Mouse (Mus musculus): Measurements from ENCODE around the gene Inpp4b.
A peak's percentile ranks its signal among the peaks of the same experiment; 100 is the strongest.

Gene Inpp4b

DNA sequence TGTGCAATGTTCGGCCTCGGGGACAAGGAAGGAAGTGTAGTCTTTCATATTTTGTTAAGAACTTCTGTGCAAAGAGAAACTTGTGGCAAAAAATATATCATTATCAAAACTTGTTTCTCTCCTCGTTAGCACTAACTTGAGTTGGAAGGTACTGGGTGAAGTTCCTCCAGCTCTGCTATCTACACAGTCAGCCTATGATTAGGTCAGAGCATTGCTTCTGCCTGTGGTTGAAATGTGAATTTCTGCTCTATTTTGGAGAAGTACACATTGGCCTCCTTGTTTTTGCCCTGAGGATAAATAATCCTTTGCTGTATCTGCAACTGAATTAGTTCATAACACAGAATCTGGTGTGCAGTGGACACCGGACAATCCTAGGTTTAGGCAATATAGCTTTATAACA, 431.7 kb downstream of the Inpp4b start:
- DNase-seq (ENCODE audit: extremely low read depth, low read depth) = peak; percentile 76

DNA sequence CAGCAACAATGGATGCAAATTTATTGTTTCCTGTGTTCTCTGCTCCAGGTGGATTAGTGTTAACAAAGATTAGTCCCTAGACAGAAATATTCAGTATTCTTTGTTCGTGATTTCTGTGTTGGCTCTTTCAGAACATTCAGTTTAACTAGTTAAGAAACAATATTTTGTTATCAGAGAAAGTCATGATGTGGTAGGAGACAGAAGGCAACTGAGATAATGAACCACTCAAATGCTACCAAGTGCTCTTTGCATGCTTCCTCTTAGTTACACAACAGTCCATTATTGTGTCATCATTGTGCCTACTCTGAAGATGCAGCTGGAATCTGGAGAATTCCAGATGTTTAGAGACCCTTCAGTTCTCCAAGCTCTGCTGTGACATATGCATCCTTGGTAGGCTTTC, 432.1 kb downstream of the Inpp4b start:
- peak; percentile 95 for DNase-seq (ENCODE audit: extremely low read depth, low read depth)

DNA sequence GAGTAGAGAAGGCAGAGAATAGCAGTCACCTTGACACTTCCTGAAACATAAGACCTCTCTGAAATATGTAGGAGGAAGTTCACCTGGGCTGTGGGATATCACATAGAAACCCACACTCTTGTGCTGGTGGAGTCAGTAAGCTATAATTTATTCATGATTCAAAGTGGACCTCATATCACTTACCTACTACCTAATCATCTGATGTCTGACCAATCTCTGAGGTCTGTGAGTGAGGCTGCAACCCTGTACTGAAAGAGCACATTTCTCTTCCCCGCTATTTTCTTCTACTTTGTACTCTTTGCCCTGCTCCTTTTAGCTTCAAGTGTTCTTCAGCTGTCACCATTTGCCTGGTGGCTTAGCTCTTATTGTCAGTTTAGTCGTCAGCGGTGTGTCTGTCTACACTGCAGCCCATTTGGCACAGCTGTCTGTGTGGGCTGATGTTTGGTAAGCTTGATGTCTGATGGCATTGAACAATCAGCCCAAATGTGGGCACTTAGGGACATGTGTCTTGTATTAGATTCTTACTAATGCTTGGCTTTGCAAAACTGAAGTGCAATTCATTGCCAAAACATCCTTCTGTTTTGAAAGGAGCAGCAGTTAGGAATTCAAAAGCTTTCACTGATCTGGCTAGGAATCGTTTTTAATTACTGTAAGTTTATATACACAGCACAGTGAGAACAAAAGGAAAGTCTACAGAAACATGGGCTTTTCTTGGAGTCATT, 434.3 kb downstream of the Inpp4b start:
- DNase-seq (ENCODE audit: extremely low read depth, low read depth) = no peak

DNA sequence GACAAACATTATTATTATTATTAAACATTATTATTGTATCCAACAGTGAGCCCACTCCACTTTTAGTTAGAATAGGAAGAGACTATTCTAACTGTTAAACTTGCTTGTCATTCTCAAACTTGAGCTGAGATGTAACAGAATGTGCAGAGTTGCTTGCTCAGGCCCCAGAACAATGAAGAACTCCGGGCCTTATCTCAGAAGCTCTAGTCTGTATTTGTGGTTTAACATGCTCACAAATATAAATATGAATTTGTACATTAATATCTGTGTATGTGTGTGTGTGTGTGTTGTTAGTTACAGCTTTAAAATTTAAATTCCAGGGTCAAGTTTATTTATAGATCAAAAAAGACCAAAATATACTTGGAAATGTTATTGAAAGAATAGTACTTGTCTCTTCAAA, 435.3 kb downstream of the Inpp4b start:
- DNase-seq (ENCODE audit: extremely low read depth, low read depth) = no peak

DNA sequence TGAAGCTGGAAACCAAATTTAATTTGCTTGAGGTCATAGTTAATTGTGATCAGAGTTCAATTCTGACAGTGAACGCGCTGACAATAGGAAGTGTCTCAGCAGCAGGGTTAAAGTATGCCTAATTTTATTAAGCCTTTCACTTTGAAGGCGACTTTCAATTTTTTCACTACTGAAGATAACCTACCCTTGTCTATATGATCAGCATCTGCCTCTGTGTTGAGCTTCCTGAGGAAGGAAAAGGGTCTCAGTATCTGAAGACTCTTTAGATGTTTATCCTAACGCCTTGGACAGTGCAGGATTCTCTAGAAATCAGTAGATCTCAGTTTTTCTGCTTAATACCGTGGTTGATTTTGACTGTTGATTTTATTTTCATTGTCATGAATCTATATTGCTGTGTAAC, 437.1 kb downstream of the Inpp4b start:
- DNase-seq (ENCODE audit: extremely low read depth, low read depth) = no peak

DNA sequence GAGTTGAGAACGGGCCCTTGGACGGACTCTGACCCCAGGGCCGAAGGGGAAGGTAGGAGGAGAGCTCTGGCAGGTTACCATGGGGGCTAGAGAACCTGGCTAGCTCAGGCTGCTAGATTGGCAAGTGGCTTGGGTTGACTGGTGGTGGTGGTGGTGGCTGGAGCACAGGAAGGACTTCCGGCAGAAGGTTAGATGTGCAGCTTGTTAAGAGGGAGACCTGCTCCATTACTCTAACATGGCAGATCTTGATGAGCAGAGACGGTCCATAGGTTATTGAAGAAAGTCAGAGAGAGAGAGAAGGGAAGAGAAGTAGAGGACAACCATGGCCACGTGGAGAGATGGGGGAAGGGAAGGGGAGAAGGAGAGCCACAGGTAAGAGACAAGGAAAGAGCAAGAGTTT, 437.8 kb downstream of the Inpp4b start:
- no peak for DNase-seq (ENCODE audit: extremely low read depth, low read depth)

DNA sequence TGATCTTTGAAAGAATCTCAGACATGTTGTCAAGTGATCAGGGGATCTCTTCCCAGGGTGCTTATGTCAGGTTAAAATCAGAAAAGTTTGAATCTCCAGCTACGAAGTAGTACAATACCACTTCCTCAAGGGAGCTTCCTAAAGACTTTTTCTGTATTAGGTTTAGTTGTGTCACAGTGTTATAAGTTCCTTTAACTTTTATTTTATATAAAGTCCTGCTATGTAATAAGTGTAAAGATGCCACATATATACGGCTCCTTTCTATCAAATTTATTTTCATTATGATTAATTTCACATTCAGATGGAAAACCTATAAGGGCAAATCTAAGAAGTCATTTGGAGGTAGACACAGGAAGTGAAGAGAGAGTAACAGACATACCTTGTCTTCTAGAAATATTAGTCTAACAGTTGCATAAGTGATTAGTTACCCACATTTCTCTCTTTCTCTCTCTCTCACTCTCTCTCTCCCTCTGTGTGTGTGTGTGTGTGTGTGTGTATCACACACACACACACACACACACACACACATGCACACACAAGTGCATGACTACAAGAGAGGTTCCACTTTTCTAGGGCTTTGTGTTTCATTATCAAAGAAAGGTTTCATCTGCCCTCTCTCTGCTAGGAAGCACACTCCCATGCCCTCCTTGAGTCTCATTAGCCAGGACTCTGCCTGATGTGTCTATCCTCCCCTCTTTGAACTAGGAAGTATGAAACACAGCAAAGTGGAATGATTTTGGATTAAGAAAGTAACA, 438.7 kb downstream of the Inpp4b start:
- no peak for DNase-seq (ENCODE audit: extremely low read depth, low read depth)

DNA sequence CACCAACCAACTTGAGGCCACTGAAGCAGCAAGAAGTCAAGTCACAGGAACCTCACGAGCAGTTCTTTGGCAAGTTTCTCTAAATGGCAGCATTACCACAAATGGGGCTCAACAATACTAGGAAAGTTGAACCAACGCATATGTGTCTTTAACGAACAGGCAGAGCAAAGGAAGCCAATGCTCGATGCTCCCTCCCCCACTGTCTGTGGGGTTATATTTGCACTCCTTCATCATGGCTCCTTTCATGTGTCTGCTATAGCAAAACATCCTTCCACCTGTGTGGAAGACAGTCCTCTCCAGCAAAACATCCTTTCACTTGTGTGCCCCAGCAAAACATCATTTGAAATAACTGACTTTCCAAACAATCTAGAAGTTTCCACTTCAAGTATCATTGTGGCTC, 440.4 kb downstream of the Inpp4b start:
- no peak for DNase-seq (ENCODE audit: extremely low read depth, low read depth)

DNA sequence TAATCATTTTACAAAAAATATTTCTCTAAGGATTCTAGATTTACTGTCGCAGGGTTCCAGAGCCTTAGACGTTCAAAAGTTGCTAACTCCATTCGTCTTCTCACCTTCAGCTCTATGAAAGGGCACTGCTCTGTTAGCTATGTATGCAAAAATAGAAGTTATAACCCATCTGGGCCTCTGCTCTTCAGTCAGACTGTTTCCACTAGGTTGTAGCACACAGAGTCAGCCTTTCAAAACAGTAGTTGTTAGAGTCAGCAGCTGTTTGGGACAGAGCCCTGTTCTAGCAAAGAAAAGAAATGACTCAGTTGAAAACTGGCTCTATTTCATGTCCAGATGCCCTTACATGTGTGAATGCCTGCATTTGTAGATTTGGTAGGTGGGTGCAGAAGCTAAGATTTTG, 442.4 kb downstream of the Inpp4b start:
- DNase-seq (ENCODE audit: extremely low read depth, low read depth) = no peak

DNA sequence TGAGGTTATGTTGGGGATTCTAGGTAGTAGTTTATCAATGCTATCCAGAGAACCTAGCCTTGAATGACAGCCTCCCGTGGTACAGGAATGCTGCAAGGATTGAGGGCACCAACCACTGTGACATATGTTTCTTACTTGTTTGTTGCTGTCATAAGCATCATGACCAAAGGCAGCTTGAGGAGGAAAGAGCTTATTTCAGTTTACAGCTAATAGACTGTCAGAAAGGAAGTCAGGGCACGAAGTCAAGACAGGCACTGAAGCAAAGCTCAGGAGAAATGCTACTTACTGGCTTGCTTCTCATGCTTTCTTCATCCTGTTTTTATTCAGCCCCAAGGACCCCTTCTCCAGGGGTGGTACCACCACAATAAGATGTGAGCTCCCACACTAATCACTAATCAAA, 446.1 kb downstream of the Inpp4b start:
- no peak for DNase-seq (ENCODE audit: extremely low read depth, low read depth)

DNA sequence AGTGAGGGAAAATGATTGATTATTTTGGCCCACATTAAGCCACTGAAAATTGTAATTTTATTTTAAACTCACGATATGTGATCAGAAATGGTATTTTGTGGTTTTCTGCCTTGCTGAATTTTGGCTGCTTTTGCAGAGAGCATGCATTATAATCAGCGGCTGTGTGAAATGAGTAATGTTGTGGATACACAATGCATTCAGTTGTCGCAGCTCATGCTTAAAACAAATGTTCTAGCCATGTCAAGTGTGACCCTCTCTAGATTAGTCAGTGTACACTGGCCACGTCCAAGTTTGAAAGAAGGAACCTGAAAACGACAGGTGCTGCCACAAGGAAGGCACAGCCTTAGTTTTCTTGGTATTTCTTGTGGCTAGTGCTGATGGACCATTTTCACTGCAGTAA, 450.3 kb downstream of the Inpp4b start:
- no peak for DNase-seq (ENCODE audit: extremely low read depth, low read depth)

DNA sequence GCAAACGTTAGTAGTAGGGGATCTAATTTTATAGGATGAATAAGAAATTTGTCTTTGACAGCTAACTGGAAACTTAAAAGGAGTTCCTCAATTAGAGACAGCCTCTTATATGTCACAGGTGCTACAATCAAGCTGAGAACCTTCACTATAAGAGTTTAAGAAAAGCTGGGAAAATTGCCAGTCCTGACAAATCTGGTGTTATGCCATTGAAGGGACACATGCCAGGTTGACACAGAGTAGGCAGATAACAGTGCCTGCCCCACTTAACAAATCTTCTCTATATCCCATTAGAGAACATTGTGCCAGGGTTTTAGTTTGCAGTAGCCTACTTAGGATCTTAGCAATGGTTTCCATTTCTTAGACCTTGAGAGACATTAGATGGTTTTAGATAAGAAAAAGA, 456.1 kb downstream of the Inpp4b start:
- DNase-seq (ENCODE audit: extremely low read depth, low read depth) = no peak

DNA sequence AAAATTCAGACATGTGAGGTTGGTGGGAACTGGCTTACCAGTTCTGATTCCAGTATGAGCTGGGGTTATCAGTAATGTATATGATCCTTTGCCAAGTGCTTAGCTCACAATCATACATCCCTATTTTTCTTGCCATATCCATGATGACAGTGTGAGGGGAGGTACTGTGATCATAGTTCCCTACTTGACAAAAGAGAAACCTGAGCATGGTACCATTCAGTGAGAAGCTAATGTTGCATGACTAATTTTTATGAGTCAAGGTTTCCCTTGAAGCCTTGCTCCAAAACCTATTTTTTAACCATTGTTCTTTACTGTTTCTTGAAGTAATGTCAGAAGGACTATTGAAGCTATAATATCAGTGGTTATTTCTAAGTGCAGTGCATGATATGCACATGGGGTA, 458.4 kb downstream of the Inpp4b start:
- no peak for DNase-seq (ENCODE audit: extremely low read depth, low read depth)

DNA sequence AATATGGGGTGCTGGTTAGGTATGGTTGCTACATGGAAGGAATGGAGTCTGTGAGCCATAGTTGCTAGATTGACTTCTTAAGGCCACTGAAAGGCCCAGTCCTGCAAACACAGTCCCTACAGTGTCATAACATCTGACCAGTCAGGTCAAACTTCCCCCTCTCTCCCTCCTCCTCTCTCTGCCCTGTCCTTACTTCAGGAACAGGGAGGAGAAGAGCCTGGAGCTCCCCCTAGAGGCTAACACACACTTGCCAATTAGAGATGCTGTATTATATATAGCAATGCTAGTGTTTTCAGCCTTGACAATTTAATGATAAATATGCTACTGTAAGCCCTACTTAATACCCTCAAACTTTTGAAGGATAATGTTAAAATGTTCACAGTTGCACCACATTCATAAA, 464.4 kb downstream of the Inpp4b start:
- peak; percentile 59 for DNase-seq (ENCODE audit: extremely low read depth, low read depth)

DNA sequence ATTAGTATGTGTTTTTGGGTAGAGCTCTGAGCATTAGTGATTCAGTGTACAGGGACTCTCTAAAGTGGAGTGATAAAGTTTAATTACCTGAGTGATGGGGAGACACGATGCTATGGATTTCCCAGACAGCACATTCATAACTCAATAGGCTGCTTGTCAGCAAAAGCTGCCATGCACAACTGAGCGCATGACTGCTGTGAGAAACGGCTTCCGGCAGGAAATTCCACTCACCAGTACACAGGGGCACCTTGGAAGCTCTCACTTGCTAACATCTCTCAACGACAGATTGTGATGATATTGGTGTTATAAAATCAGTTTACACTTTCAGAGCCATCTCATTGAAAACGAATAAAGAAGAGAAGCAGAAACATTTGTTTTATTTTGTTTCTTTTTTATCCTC, 465.2 kb downstream of the Inpp4b start:
- DNase-seq (ENCODE audit: extremely low read depth, low read depth) = no peak

DNA sequence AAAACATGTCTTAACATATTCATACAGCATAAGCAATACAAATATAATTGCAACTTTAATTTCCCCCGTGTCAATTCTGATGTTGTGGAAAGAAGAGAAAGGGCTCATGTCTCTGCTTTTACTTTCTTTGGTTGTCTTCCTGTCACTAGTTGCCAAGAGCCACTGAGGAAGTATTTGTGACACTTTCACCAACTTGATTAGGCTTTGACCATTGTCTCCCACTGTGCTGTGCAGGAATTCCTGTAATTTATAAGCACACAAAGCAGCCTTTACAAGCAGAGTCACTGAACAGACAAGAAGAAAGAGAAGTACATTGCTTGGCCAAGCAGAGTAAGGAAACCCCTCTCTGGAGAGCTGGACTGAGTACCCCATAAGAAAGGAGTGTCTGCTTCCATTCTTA, 466.1 kb downstream of the Inpp4b start:
- no peak for DNase-seq (ENCODE audit: extremely low read depth, low read depth)

DNA sequence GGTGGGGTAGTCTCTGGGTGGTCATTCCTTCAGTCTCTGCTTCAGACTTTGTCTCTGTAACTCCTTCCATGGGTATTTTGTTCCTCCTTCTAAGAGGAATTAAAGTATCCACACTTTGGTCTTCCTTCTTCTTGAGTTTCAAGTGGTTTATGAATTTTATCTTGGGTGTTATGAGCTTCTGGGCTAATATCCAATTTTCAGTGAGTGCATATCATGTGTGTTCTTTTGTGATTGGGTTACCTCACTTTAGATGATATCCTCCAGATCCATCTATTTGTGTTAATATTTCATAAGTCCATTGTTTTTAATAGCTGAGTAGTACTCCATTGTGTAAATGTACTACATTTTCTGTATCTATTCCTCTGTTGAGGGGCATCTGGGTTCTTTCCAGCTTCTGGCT, 467.1 kb downstream of the Inpp4b start:
- DNase-seq (ENCODE audit: extremely low read depth, low read depth) = peak; percentile 23

DNA sequence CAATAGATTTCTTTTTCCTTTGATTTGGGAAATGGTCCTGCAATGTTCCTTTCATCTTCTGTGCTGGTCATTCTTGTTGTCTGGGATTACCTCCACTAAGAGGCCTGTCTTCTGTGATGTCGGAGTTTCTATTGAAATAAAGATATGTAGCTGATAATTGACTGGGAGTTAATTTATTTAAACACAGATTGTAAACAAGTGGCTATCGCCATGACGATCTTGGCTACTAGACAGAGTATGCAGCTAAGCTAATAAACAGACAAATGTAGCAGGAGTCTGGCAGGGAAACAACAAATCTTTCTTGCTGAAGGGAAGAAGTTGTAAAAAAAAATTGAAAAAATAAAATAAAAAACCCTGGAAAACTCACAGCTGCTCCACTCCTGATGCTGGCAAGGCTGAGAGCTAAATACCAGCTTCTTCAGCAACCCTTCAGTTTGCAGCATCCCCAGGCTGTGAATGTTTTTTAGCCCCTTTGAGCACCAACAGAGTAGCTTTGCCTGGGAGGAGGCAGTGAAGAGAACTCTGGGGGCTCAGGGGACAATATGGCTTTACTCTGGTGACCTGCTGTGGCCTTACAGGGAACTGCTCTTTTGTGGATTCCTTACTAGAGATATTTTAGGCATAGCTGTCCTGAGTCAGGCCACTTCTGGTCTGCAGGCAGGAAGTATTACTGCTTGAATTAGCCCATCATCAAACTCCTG, 469.8 kb downstream of the Inpp4b start:
- no peak for DNase-seq (ENCODE audit: extremely low read depth, low read depth)

DNA sequence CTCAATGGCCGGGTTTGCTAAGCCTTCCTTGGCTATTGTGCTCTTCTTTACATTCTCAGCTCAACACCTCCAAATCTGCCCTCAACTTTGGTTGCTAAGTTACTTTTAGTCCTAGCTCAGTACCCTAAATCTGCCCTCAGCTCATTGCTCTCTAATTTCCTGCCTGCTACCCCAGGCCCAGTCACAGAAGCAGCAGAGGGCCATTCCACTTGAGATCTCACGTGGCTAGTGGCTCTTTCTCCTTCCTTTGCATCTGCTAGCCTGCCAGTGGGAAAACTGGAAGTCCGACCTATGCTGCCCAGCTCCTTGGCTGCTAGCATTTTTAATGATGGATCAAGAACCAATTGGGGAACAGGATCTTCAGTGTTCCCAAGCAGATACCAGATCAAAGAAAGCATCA, 472.4 kb downstream of the Inpp4b start:
- no peak for DNase-seq (ENCODE audit: extremely low read depth, low read depth)

DNA sequence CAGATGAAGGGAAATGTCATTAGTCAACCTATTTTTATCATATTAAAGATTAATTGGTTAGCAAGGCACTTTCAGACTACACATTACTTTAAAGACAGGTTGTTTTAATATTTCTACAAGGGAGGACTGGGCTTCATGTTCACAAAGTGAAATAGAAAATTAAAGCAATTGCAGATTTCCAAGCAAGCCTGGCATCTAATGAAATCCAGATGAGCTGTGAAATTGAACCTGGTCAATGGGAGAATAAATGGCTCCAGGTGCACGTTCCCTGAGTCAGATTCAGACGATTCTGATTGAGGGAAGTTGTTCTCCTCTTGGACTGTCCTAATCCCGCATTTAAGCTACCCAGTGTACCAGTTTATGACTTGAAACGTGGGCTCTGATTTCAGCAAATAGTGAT, 473.2 kb downstream of the Inpp4b start:
- DNase-seq (ENCODE audit: extremely low read depth, low read depth) = no peak

DNA sequence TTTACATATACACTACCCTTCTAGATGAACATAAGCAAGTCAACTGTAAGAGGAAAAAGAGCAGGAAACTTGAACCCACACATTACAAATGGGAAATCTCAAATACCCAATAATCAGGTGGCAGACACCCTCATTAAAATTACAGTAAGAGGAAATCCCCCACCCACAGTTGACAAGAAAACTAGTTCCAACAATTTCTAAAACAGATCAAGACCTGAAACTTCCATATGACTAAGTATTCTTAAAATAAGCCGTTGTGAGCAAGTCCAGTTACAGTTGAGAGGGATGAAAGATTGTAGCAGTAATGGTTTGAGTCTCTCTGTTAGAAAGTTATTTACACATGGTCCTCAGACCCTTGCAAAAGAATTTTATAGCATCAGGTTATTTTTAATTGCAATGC, 480.8 kb downstream of the Inpp4b start:
- DNase-seq (ENCODE audit: extremely low read depth, low read depth) = no peak

DNA sequence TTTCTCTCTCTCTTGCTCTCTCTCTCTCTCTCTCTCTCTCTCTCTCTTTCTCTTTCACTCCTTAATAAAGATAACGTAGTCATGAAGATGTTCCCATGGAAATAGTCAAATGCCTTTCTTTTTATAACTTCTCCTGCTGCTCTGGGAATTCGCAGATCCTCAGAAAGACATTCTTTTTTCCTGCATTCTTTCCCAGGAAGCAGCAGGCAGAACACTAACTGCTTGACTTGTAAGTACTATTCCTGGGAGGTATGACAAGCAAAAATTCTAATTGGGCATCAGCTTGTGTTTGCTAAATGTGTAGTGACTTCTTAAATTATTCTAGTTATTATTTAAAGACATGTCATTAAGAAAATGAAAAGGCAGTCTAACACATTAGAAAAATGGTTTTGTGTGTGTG, 482.6 kb downstream of the Inpp4b start:
- DNase-seq (ENCODE audit: extremely low read depth, low read depth) = no peak

DNA sequence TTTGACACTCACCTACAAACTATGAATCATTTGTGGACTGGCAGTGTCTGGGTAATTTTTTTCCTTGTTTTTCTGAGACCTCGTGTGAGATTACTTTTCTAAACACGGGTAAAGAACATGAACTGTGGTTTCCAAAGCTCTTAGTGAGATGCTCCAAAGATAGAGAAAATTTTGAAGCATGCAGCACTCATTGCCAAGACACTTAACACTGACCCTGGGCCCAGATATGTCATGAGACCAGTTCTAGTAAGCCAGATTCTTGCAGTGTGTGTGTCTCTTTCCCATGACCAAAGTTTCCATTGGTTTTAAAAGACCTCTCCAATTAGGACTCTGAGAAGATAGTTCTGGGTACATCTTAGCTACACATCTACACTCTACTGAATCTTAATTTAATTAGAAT, 484.1 kb downstream of the Inpp4b start:
- no peak for DNase-seq (ENCODE audit: extremely low read depth, low read depth)
